Mouse (Mus musculus) stomach, postnatal 0 days (tissue): Measurements from ENCODE around the gene Magi3. TPM values are rescaled to one million over a fixed set of nuclear protein-coding genes. Genes with fewer than 3 reads are reported as not detected.

Experiments
- ATAC-seq: fragments of 200-750 bp; cut with Nextera tagmentation; 2 replicates; pipeline ENCODE4 v1.8.0; 2017; ENCODE audit not compliant: low FRiP score, low TSS enrichment
- DNase-seq: peaks from one replicate; pipeline ENCODE4 v3.0.0-alpha.2; 2016; ENCODE audit warnings: low spot score
- H3K27ac ChIP-seq: fragments of 300-500 bp; sonication (generic); replicated peaks from 2 replicates; pipeline ENCODE4 v1.5.1; 2014; ENCODE audit warnings: mild to moderate bottlenecking, control low read depth
- H3K27me3 ChIP-seq: fragments of 300-500 bp; sonication (generic); 2 replicates; pipeline ENCODE4 v1.6.1; 2014; ENCODE audit warnings: low read length; ENCODE audit not compliant: control insufficient read depth, insufficient read depth
- H3K36me3 ChIP-seq: fragments of 300-500 bp; sonication (generic); 2 replicates; pipeline ENCODE4 v1.6.1; 2014; ENCODE audit warnings: low read length, mixed read lengths; ENCODE audit not compliant: control insufficient read depth, insufficient read depth
- H3K4me1 ChIP-seq: fragments of 300-500 bp; sonication (generic); replicated peaks from 2 replicates; pipeline ENCODE4 v1.6.1; 2014; ENCODE audit warnings: antibody characterized with exemption; ENCODE audit not compliant: control insufficient read depth, insufficient read depth
- H3K4me2 ChIP-seq: fragments of 300-500 bp; sonication (generic); replicated peaks from 2 replicates; pipeline ENCODE4 v1.6.1; 2014; ENCODE audit warnings: low read depth, mild to moderate bottlenecking, control low read depth, moderate library complexity
- H3K4me3 ChIP-seq: fragments of 300-500 bp; sonication (generic); 2 replicates; pipeline ENCODE4 v1.5.1; 2014; ENCODE audit warnings: low read depth, low read length, control low read depth
- H3K9ac ChIP-seq: fragments of 300-500 bp; sonication (generic); 2 replicates; pipeline ENCODE4 v1.6.1; 2014; ENCODE audit warnings: mild to moderate bottlenecking, low read length, control low read depth, mixed read lengths
- H3K9me3 ChIP-seq: fragments of 300-500 bp; sonication (generic); 2 replicates; pipeline ENCODE4 v1.6.1; 2016; ENCODE audit warnings: low read length; ENCODE audit not compliant: control insufficient read depth
- CTCF ChIP-seq: IDR thresholded peaks from 2 replicates; pipeline ENCODE4 v1.5.1; 2016; ENCODE audit warnings: antibody characterized with exemption, low read depth, mild to moderate bottlenecking, moderate library complexity
- EP300 ChIP-seq: optimal IDR thresholded peaks from 2 replicates; pipeline ENCODE3; 2016; ENCODE audit warnings: antibody characterized with exemption
- WGBS: fragments of 180-500 bp; shearing (Covaris S2); extraction: QIAGEN DNeasy Blood & Tissue Kit; methylation state at CpG from one replicate; pipeline ENCODE4 v1.1.7; 2014; 5-methylcytosine and 5-hydroxymethylcytosine counted together
- polyA plus RNA-seq: library from polyadenylated mRNA; unstranded; fragments of >200 nt; fragmentation: Nextera tagmentation; extraction: Ambion mirVana; gene quantifications from 2 replicates; pipeline ENCODE4 v1.2.1, GENCODE M21; 2015

The Magi3 gene
- polyA plus RNA-seq, 1 experiment from 2014 or later = 3.4 TPM

GRCm38 (mm10) chr3:104237846-104238440, 17.8 kb upstream of the Magi3 start:
- no peak for DNase-seq
- Histone ChIP-seq H3K4me2 (no peak overlapping the region), H3K9ac (no peak overlapping the region), H3K9me3 (no peaks in the 10 kb centered on the region), H3K4me3 (no peak overlapping the region), H3K27me3 (no peaks in the 10 kb centered on the region), H3K36me3 (no peaks in the 10 kb centered on the region), H3K27ac (no peak overlapping the region), H3K4me1 (no peaks in the 10 kb centered on the region)
- TF ChIP-seq EP300 = no peak
- no peak for TF ChIP-seq CTCF
- 55% methylated on average over 10 of the region's 10 CpGs for WGBS
- ATAC-seq = no peak

GRCm38 (mm10) chr3:104236029-104236428, 15.9 kb upstream of the Magi3 start:
- TF ChIP-seq EP300 (no peak), CTCF (no peak)
- no peak overlapping the region for H3K27ac ChIP-seq
- no peak overlapping the region for H3K4me2 ChIP-seq
- DNase-seq (no peak), ATAC-seq (no peak)
- no peaks in the 10 kb centered on the region for H3K27me3 ChIP-seq
- WGBS = 94% methylated on average over 2 of the region's 2 CpGs
- H3K4me3 ChIP-seq = no peak overlapping the region
- H3K9me3 ChIP-seq = no peaks in the 10 kb centered on the region
- no peak overlapping the region for H3K9ac ChIP-seq
- H3K36me3 ChIP-seq = no peaks in the 10 kb centered on the region
- H3K4me1 ChIP-seq = no peaks in the 10 kb centered on the region

GRCm38 (mm10) chr3:104235099-104235498, 14.9 kb upstream of the Magi3 start:
- H3K36me3 ChIP-seq = no peaks in the 10 kb centered on the region
- no peak overlapping the region for H3K9ac ChIP-seq
- TF ChIP-seq EP300 (no peak), CTCF (no peak)
- H3K4me2 ChIP-seq = no peak overlapping the region
- H3K9me3 ChIP-seq = no peaks in the 10 kb centered on the region
- H3K27ac ChIP-seq = no peak overlapping the region
- H3K27me3 ChIP-seq = no peaks in the 10 kb centered on the region
- ATAC-seq (no peak), DNase-seq (no peak)
- H3K4me1 ChIP-seq = no peaks in the 10 kb centered on the region
- H3K4me3 ChIP-seq = no peak overlapping the region
- 95% methylated on average over 5 of the region's 5 CpGs for WGBS

- Histone ChIP-seq H3K9me3 (no peaks in the 10 kb centered on the region), H3K27me3 (no peaks in the 10 kb centered on the region), H3K4me1 (no peaks in the 10 kb centered on the region), H3K9ac (no peak overlapping the region), H3K4me2 (no peak overlapping the region), H3K4me3 (no peak overlapping the region), H3K36me3 (no peaks in the 10 kb centered on the region), H3K27ac (no peak overlapping the region)
- DNase-seq (no peak), ATAC-seq (no peak)
- WGBS = 39% methylated on average over 7 of the region's 7 CpGs
- TF ChIP-seq EP300 = no peak
- no peak for TF ChIP-seq CTCF
Measured at GRCm38 (mm10) chr3:104233366-104234312, 13.5 kb upstream of the Magi3 start.

GRCm38 (mm10) chr3:104227438-104228111, 7.4 kb upstream of the Magi3 start:
- WGBS = 37% methylated on average over 5 of the region's 5 CpGs
- no peaks in the 10 kb centered on the region for H3K4me1 ChIP-seq
- no peak overlapping the region for H3K27ac ChIP-seq
- no peak overlapping the region for H3K4me2 ChIP-seq
- H3K9me3 ChIP-seq = no peaks in the 10 kb centered on the region
- DNase-seq = peak; percentile 46
- TF ChIP-seq EP300 = no peak
- TF ChIP-seq CTCF = no peak
- no peak overlapping the region for H3K9ac ChIP-seq
- H3K36me3 ChIP-seq = no peaks in the 10 kb centered on the region
- ATAC-seq = peak; percentile 71
- no peak overlapping the region for H3K4me3 ChIP-seq
- no peaks in the 10 kb centered on the region for H3K27me3 ChIP-seq

- H3K4me1 ChIP-seq = no peaks in the 10 kb centered on the region
- TF ChIP-seq CTCF (no peak), EP300 (no peak)
- no peaks in the 10 kb centered on the region for H3K36me3 ChIP-seq
- H3K4me3 ChIP-seq = no peak overlapping the region
- 49% methylated on average over 7 of the region's 7 CpGs for WGBS
- H3K9me3 ChIP-seq = no peaks in the 10 kb centered on the region
- DNase-seq (no peak), ATAC-seq (no peak)
- no peak overlapping the region for H3K27ac ChIP-seq
- no peaks in the 10 kb centered on the region for H3K27me3 ChIP-seq
- no peak overlapping the region for H3K4me2 ChIP-seq
- H3K9ac ChIP-seq = no peak overlapping the region
Measured at GRCm38 (mm10) chr3:104226731-104227130, 6.6 kb upstream of the Magi3 start.
